Comparison of ENCODE assay signal across 24 mouse cellular contexts in the genomic region with DNA sequence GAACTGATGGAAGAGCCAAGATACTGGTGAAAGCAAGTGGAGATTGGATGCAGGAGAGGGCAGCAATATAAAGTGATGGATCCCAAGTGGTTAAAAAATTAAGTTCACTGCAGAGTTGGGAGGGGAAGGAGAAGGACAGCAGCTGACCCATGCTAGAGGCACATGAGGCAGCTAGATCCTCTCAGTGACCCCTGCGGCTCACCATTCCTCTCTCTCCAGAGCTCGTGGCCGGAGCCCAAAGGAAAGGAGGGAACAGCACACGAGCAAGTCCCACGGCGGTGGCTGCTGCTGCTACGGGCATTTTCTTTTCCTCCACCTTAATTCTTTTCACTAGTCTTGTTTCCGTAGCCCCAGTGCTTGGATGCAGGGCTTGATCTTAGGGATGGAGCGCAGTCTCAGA.
A peak's percentile ranks its signal among the peaks of the same experiment; 100 is the strongest.
DNase-seq lines count a peak whose midpoint lies in the region; ATAC-seq and TF ChIP-seq lines count a peak whose summit lies in the region.
"Had no signal": no experiment of that assay in that cellular context is flagged by ENCODE, and none has a peak within 500 bp of the region (broad histone marks: within the 10 kb centered on the region; RNA-seq: fewer than 3 reads in every experiment).

No protein-coding gene starts in this region.

- H3K4me2 ChIP-seq in lung, embryonic 14.5 days, result no peak overlapping the region
- H3K4me2 ChIP-seq: embryonic facial prominence, embryonic 12.5 days; heart, embryonic 11.5 days; hindbrain, embryonic 13.5 days; midbrain, embryonic 15.5 days; neural tube, embryonic 15.5 days had no signal

- no peak overlapping the region for H3K4me3 ChIP-seq in lung, embryonic 14.5 days (ENCODE audit: low read depth, low read length)
- H3K4me3 ChIP-seq in midbrain, embryonic 10.5 days, result no peak overlapping the region
- H3K4me3 ChIP-seq: embryonic facial prominence, embryonic 12.5 days; hindbrain, embryonic 13.5 days; midbrain, embryonic 15.5 days; neural tube, embryonic 15.5 days had no signal

- H3K9me3 ChIP-seq in lung, embryonic 14.5 days (ENCODE audit: low read depth, low read length), result no peaks in the 10 kb centered on the region
- H3K9me3 ChIP-seq in midbrain, embryonic 10.5 days (replicated peaks), result no peaks in the 10 kb centered on the region
- H3K9me3 ChIP-seq: embryonic facial prominence, embryonic 12.5 days; hindbrain, embryonic 13.5 days; midbrain, embryonic 15.5 days; neural tube, embryonic 15.5 days had no signal

- ATAC-seq in lung, embryonic 14.5 days (ENCODE audit: insufficient read depth), result no peak
- ATAC-seq: forebrain, embryonic 14.5 days; intestine, embryonic 16.5 days; midbrain, embryonic 15.5 days had no signal

- H3K27ac ChIP-seq in lung, embryonic 14.5 days (ENCODE audit: low read depth), result no peak overlapping the region
- no peak overlapping the region for H3K27ac ChIP-seq in midbrain, embryonic 10.5 days (replicated peaks)
- H3K27ac ChIP-seq: embryonic facial prominence, embryonic 12.5 days; hindbrain, embryonic 13.5 days; liver, embryonic 14.5 days; midbrain, embryonic 15.5 days; neural tube, embryonic 15.5 days had no signal

- H3K27me3 ChIP-seq in lung, embryonic 14.5 days (ENCODE audit: insufficient read depth, low read length), result no peaks in the 10 kb centered on the region
- no peaks in the 10 kb centered on the region for H3K27me3 ChIP-seq in midbrain, embryonic 10.5 days (ENCODE audit: low read depth, poor library complexity, severe bottlenecking)
- H3K27me3 ChIP-seq: embryonic facial prominence, embryonic 12.5 days; hindbrain, embryonic 13.5 days; midbrain, embryonic 15.5 days; neural tube, embryonic 15.5 days had no signal

- WGBS in lung, embryonic 14.5 days, result 74% methylated on average over 7 of the region's 9 CpGs
- WGBS in midbrain, embryonic 10.5 days, result 94% methylated on average over 9 of the region's 9 CpGs

- no peak for TF ChIP-seq CTCF in lung, embryonic 14.5 days (IDR thresholded peaks at IDR 0.05; ENCODE audit: low read depth)

- DNase-seq in cerebellum, postnatal 25 days, result peak; percentile 63 to 70
- DNase-seq in cerebellum, adult 8-10 months, result no peak
- DNase-seq in lung, embryonic 14.5 days, result peak; percentile 29
- no peak for DNase-seq in lung, postnatal 14 days
- DNase-seq in lung, postnatal 25 days (ENCODE audit: low spot score), result peak; percentile 8
- DNase-seq in midbrain, embryonic 10.5 days (ENCODE audit: low spot score), result no peak
- DNase-seq: adrenal gland, postnatal 25 days; B cell, adult 2 months; embryo, embryonic 11 days; gastrocnemius, postnatal 25 days; heart, adult 11 months; heart, postnatal 4 days; liver; retina, postnatal 1 day; right cerebral cortex, postnatal 14 days; thymus, postnatal 4 days had no signal

- peaks cover 19% of the 10 kb centered on the region for H3K4me1 ChIP-seq in lung, embryonic 14.5 days (ENCODE audit: insufficient read depth)
- H3K4me1 ChIP-seq in midbrain, embryonic 10.5 days, result peaks cover 23% of the 10 kb centered on the region

- no peaks in the 10 kb centered on the region for H3K36me3 ChIP-seq in lung, embryonic 14.5 days (ENCODE audit: insufficient read depth)
- H3K36me3 ChIP-seq in midbrain, embryonic 10.5 days, result no peaks in the 10 kb centered on the region
- H3K36me3 ChIP-seq: embryonic facial prominence, embryonic 12.5 days; hindbrain, embryonic 13.5 days; midbrain, embryonic 15.5 days; neural tube, embryonic 15.5 days had no signal

- H3K9ac ChIP-seq in lung, embryonic 14.5 days, result no peak overlapping the region
- H3K9ac ChIP-seq: embryonic facial prominence, embryonic 12.5 days; hindbrain, embryonic 13.5 days; liver, embryonic 14.5 days; midbrain, embryonic 15.5 days; neural tube, embryonic 15.5 days had no signal

Comparison
In these comparisons a context has a peak if more than half of its experiments do, and no peak if none do; other contexts are left out.
1. DNase-seq: peak in cerebellum, postnatal 25 days (2 of 2), lung, embryonic 14.5 days (single experiment) and lung, postnatal 25 days (single experiment); none in cerebellum, adult 8-10 months (single experiment), lung, postnatal 14 days (single experiment) and midbrain, embryonic 10.5 days (single experiment).